Mouse (Mus musculus) stomach, embryonic 16.5 days (tissue): ENCODE measurements around the gene Pgpep1. TPM values are rescaled to one million over a fixed set of nuclear protein-coding genes. Genes with fewer than 3 reads are reported as not detected.

Experiments
- ATAC-seq: fragments of 200-750 bp; cut with Nextera tagmentation; 2 replicates; pipeline ENCODE4 v1.8.0; 2017; ENCODE audit warnings: moderate number of reproducible peaks, moderate TSS enrichment; ENCODE audit not compliant: insufficient read depth, low FRiP score
- H3K27ac ChIP-seq: fragments of 300-500 bp; sonication (generic); 2 replicates; pipeline ENCODE4 v1.5.1; 2014; ENCODE audit warnings: low read length
- H3K27me3 ChIP-seq: fragments of 300-500 bp; sonication (generic); 2 replicates; pipeline ENCODE4 v1.6.1; 2014; ENCODE audit warnings: low read length, control low read depth, mixed read lengths; ENCODE audit not compliant: control insufficient read depth, insufficient read depth
- H3K36me3 ChIP-seq: fragments of 300-500 bp; sonication (generic); 2 replicates; pipeline ENCODE4 v1.6.1; 2014; ENCODE audit warnings: low read length; ENCODE audit not compliant: control insufficient read depth, insufficient read depth
- H3K4me1 ChIP-seq: fragments of 300-500 bp; sonication (generic); 2 replicates; pipeline ENCODE4 v1.6.1; 2014; ENCODE audit warnings: low read length, control low read depth, mixed read lengths; ENCODE audit not compliant: control insufficient read depth, insufficient read depth
- H3K4me2 ChIP-seq: fragments of 300-500 bp; sonication (generic); 2 replicates; pipeline ENCODE4 v1.6.1; 2014; ENCODE audit warnings: low read depth, low read length, mixed read lengths
- H3K4me3 ChIP-seq: fragments of 300-500 bp; sonication (generic); replicated peaks from 2 replicates; pipeline ENCODE4 v1.5.1; 2014; ENCODE audit warnings: mild to moderate bottlenecking, low read length
- H3K9ac ChIP-seq: fragments of 300-500 bp; sonication (generic); 2 replicates; pipeline ENCODE4 v1.6.1; 2014; ENCODE audit warnings: low read length
- H3K9me3 ChIP-seq: fragments of 300-500 bp; sonication (generic); replicated peaks from 2 replicates; pipeline ENCODE4 v1.6.1; 2016; ENCODE audit warnings: low read length, control low read depth; ENCODE audit not compliant: control insufficient read depth
- WGBS: fragments of 180-500 bp; shearing (Covaris S2); extraction: QIAGEN DNeasy Blood & Tissue Kit; methylation state at CpG from one replicate; pipeline ENCODE4 v1.1.7; 2014; 5-methylcytosine and 5-hydroxymethylcytosine counted together
- polyA plus RNA-seq: library from polyadenylated mRNA; unstranded; fragments of >200 nt; fragmentation: Nextera tagmentation; extraction: Ambion mirVana; gene quantifications from 2 replicates; pipeline ENCODE4 v1.2.1, GENCODE M21; 2015

Pgpep1 gene
- polyA plus RNA-seq, 1 experiment from 2014 or later, result 57.5 TPM

GRCm38 (mm10) chr8:70693636-70694035 is 33.4 kb upstream of the Pgpep1 start:
- no peak overlapping the region for H3K27ac ChIP-seq
- H3K36me3 ChIP-seq, result no peaks in the 10 kb centered on the region
- no peak for ATAC-seq
- WGBS, result 66% methylated on average over 5 of the region's 5 CpGs
- peaks cover 45% of the 10 kb centered on the region for H3K4me1 ChIP-seq
- no peak overlapping the region for H3K4me3 ChIP-seq
- no peak overlapping the region for H3K4me2 ChIP-seq
- no peak overlapping the region for H3K9ac ChIP-seq
- H3K27me3 ChIP-seq, result no peaks in the 10 kb centered on the region
- H3K9me3 ChIP-seq, result no peaks in the 10 kb centered on the region

- 2% methylated on average over 20 of the region's 20 CpGs for WGBS
- H3K9me3 ChIP-seq, result no peaks in the 10 kb centered on the region
- peak; percentile 17; the same call in 1 of the 2 replicates for ATAC-seq
- peaks cover 42% of the 10 kb centered on the region for H3K4me1 ChIP-seq
- no peaks in the 10 kb centered on the region for H3K36me3 ChIP-seq
- H3K4me3 ChIP-seq, result peak overlapping the region; percentile 38
- H3K27ac ChIP-seq, result peak overlapping the region; percentile 44
- peak overlapping the region; percentile 66 for H3K4me2 ChIP-seq
- no peaks in the 10 kb centered on the region for H3K27me3 ChIP-seq
- H3K9ac ChIP-seq, result peak overlapping the region; percentile 65
Measured at GRCm38 (mm10) chr8:70691727-70692231, 31.6 kb upstream of the Pgpep1 start.

- 62% methylated on average over 4 of the region's 4 CpGs for whole genome bisulfite sequencing
- no peak for ATAC-seq
- Histone ChIP-seq H3K4me1 (peaks cover 36% of the 10 kb centered on the region), H3K27me3 (no peaks in the 10 kb centered on the region), H3K4me2 (peak overlapping the region; percentile 66), H3K36me3 (no peaks in the 10 kb centered on the region), H3K4me3 (peak overlapping the region; percentile 38), H3K9ac (peak overlapping the region; percentile 65), H3K27ac (0 out of 2 replicates have a peak overlapping the region, but pooled peaks have one; percentile 44), H3K9me3 (no peaks in the 10 kb centered on the region)
Measured at GRCm38 (mm10) chr8:70691230-70691629, 31.0 kb upstream of the Pgpep1 start.

- H3K4me2 ChIP-seq, result no peak overlapping the region
- no peak for ATAC-seq
- 68% methylated on average over 5 of the region's 5 CpGs for WGBS
- no peak overlapping the region for H3K27ac ChIP-seq
- no peaks in the 10 kb centered on the region for H3K36me3 ChIP-seq
- H3K27me3 ChIP-seq, result no peaks in the 10 kb centered on the region
- H3K9ac ChIP-seq, result no peak overlapping the region
- H3K9me3 ChIP-seq, result no peaks in the 10 kb centered on the region
- peaks cover 25% of the 10 kb centered on the region for H3K4me1 ChIP-seq
- no peak overlapping the region for H3K4me3 ChIP-seq
Measured at GRCm38 (mm10) chr8:70689892-70690390, 29.8 kb upstream of the Pgpep1 start.

- Histone ChIP-seq H3K9ac (peak overlapping the region; percentile 32; the same call in 1 of the 2 replicates), H3K27ac (no peak overlapping the region; the same call in 1 of the 2 replicates), H3K27me3 (no peaks in the 10 kb centered on the region), H3K9me3 (no peaks in the 10 kb centered on the region), H3K36me3 (no peaks in the 10 kb centered on the region), H3K4me2 (no peak overlapping the region), H3K4me3 (no peak overlapping the region), H3K4me1 (peaks cover 25% of the 10 kb centered on the region)
- WGBS, result 94% methylated on average over 3 of the region's 3 CpGs
- no peak for ATAC-seq
Measured at GRCm38 (mm10) chr8:70688136-70688535, 27.9 kb upstream of the Pgpep1 start.

GRCm38 (mm10) chr8:70687576-70687975 is 27.4 kb upstream of the Pgpep1 start:
- 58% methylated on average over 8 of the region's 8 CpGs for WGBS
- Histone ChIP-seq H3K9me3 (no peaks in the 10 kb centered on the region), H3K4me1 (peaks cover 28% of the 10 kb centered on the region), H3K4me3 (no peak overlapping the region), H3K9ac (peak overlapping the region; percentile 32; the same call in 1 of the 2 replicates), H3K27me3 (no peaks in the 10 kb centered on the region), H3K4me2 (no peak overlapping the region), H3K27ac (no peak overlapping the region), H3K36me3 (no peaks in the 10 kb centered on the region)
- ATAC-seq, result no peak

GRCm38 (mm10) chr8:70684291-70684690 is 24.1 kb upstream of the Pgpep1 start:
- H3K4me3 ChIP-seq, result no peak overlapping the region
- 57% methylated on average over 7 of the region's 7 CpGs for WGBS
- no peak for ATAC-seq

GRCm38 (mm10) chr8:70682692-70683091 is 22.5 kb upstream of the Pgpep1 start:
- 68% methylated on average over 3 of the region's 3 CpGs for WGBS
- peaks cover 10% of the 10 kb centered on the region; the same call in 1 of the 2 replicates for H3K36me3 ChIP-seq
- peak overlapping the region; percentile 74 for H3K27ac ChIP-seq
- H3K4me2 ChIP-seq, result peak overlapping the region; percentile 45; the same call in 1 of the 2 replicates
- H3K27me3 ChIP-seq, result no peaks in the 10 kb centered on the region
- H3K9me3 ChIP-seq, result no peaks in the 10 kb centered on the region
- H3K9ac ChIP-seq, result peak overlapping the region; percentile 73
- ATAC-seq, result no peak
- no peak overlapping the region for H3K4me3 ChIP-seq
- peaks cover 33% of the 10 kb centered on the region for H3K4me1 ChIP-seq

More at GRCm38 (mm10) chr8:70684291-70684690, 24.1 kb upstream of the Pgpep1 start:
- Histone ChIP-seq H3K27ac (no peak overlapping the region), H3K4me2 (no peak overlapping the region), H3K9me3 (no peaks in the 10 kb centered on the region), H3K9ac (no peak overlapping the region), H3K36me3 (peaks cover 3% of the 10 kb centered on the region; the same call in 1 of the 2 replicates), H3K4me1 (peaks cover 31% of the 10 kb centered on the region), H3K27me3 (no peaks in the 10 kb centered on the region)

GRCm38 (mm10) chr8:70682193-70682592 is 22.0 kb upstream of the Pgpep1 start:
- 3% methylated on average over 19 of the region's 19 CpGs for WGBS
- Histone ChIP-seq H3K4me2 (peak overlapping the region; percentile 45), H3K4me1 (peaks cover 30% of the 10 kb centered on the region), H3K9me3 (no peaks in the 10 kb centered on the region), H3K27ac (peak overlapping the region; percentile 74), H3K36me3 (peaks cover 12% of the 10 kb centered on the region; the same call in 1 of the 2 replicates), H3K27me3 (no peaks in the 10 kb centered on the region), H3K9ac (peak overlapping the region; percentile 73), H3K4me3 (peak overlapping the region; percentile 14)
- ATAC-seq, result peak; percentile 83
